Mouse (Mus musculus): ENCODE measurements around the gene Gadd45b.

GRCm38 (mm10) chr10:80887181-80887580, 42.7 kb upstream of the Gadd45b start:
- TF ChIP-seq POLR2A (IDR thresholded peaks at IDR 0.05; ENCODE audit: borderline replicate concordance, insufficient read depth, low read length) (no peak), CTCF (IDR thresholded peaks at IDR 0.05; ENCODE audit: borderline replicate concordance, insufficient read depth, low read depth, low read length) (no peak)

All from cerebellum, adult 2 months (tissue).